Mouse (Mus musculus) subcutaneous adipose tissue, adult 2 months (tissue): ENCODE measurements around the gene Trmt61a. TPM values are rescaled to one million over a fixed set of nuclear protein-coding genes. Genes with fewer than 3 reads are reported as not detected.

Experiments
- polyA plus RNA-seq: library from polyadenylated mRNA; depleted of rRNA; stranded (reverse); fragments of >200 nt; gene quantifications from 2 replicates; pipeline ENCODE4 v1.2.3, GENCODE M21; 2012; ENCODE audit warnings: low replicate concordance; rRNA removed

Trmt61a gene
- 32.3 and 59.8 TPM in 2 replicates for polyA plus RNA-seq

GRCm38 (mm10) chr12:111677882-111678669 lies at the start of gene Trmt61a:
Gene Trmt61a (plus strand): TSS chr12:111678105.

GRCm38 (mm10) chr12:111672176-111672575 lies 5.7 kb upstream of the Trmt61a start, which contains the start of gene Ckb:
Gene Ckb (minus strand): TSS chr12:111672338.

GRCm38 (mm10) chr12:111713004-111713651 lies 35.2 kb downstream of the Trmt61a start, which contains the start of the genes Bag5 and Apopt1:
Gene Bag5 (minus strand): TSS chr12:111713257.
Gene Apopt1 (plus strand): TSS chr12:111713261.

Other genes with a start within 250 kb of the Trmt61a start
- 24.4 and 27.3 TPM in 2 replicates for gene Tnfaip2, start 235.6 kb upstream of the Trmt61a start, polyA plus RNA-seq
- 0.80 and 8.4 TPM in 2 replicates for gene Gm266, start 192.3 kb upstream of the Trmt61a start, polyA plus RNA-seq
- 58.2 and 98.2 TPM in 2 replicates for gene Eif5, start 140.1 kb upstream of the Trmt61a start, polyA plus RNA-seq
- 31.0 and 40.9 TPM in 2 replicates for gene Mark3, start 103.6 kb upstream of the Trmt61a start, polyA plus RNA-seq
- 198 and 1,175 TPM in 2 replicates for gene Ckb, start 5.8 kb upstream of the Trmt61a start, polyA plus RNA-seq
- gene Bag5, start 35.2 kb downstream of the Trmt61a start, polyA plus RNA-seq = 13.9 and 20.3 TPM in 2 replicates
- gene Apopt1, start 35.2 kb downstream of the Trmt61a start, polyA plus RNA-seq = 47.9 and 54.2 TPM in 2 replicates
- 58.9 and 93.0 TPM in 2 replicates for gene Klc1, start 80.7 kb downstream of the Trmt61a start, polyA plus RNA-seq
- 11.1 and 16.7 TPM in 2 replicates for gene Xrcc3, start 135.8 kb downstream of the Trmt61a start, polyA plus RNA-seq
- 89.7 and 108 TPM in 2 replicates for gene Zfyve21, start 136.1 kb downstream of the Trmt61a start, polyA plus RNA-seq
- gene Ppp1r13b, start 230.0 kb downstream of the Trmt61a start, polyA plus RNA-seq = 16.9 and 28.2 TPM in 2 replicates